Mouse (Mus musculus): ENCODE data around the gene Mrap.

GRCm38 (mm10) chr16:90747143-90747542 lies 9.1 kb downstream of the Mrap start:
- no peak for TF ChIP-seq GATA1 (IDR thresholded peaks at IDR 0.05; ENCODE audit: borderline replicate concordance, low read length)
- TF ChIP-seq FLI1 (IDR thresholded peaks at IDR 0.05; ENCODE audit: low read length) = no peak
